Mouse (Mus musculus): Measurements from ENCODE around the gene Yes1.
"Not testable (repeated sequence)": the region's sequence is repeated elsewhere in the genome, so short reads cannot be mapped to it uniquely, and the experiment has no call there.

DNA sequence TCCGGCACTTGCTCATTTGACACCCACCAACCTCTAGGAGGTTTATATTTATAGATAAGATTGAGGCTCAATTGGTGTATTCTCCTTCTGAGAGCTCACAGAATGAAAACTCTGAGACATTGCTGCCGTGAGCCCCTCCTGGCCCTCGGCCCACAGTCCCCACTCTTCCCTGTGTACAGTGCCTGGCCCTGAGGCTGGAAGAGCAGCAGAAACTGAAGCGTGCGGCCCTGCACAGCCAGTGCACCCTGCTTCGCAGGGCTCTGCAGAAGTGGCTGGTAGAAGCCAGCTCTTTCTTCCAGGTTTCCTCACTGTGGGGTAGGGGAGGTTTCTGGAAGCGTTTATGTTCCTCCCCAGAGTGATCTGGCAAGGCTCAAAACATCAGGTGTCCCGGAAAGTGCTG lies 111.7 kb downstream of the Yes1 start:
- not testable (repeated sequence) for TF ChIP-seq CTCF (IDR thresholded peaks at IDR 0.05; ENCODE audit: borderline replicate concordance, control insufficient read depth, extremely low read depth, insufficient read depth, low read length, poor library complexity); POLR2A (IDR thresholded peaks at IDR 0.05; ENCODE audit: control insufficient read depth, extremely low read depth, insufficient read depth, low read length, poor library complexity)
